Mouse (Mus musculus): ENCODE measurements at regions not wholly inside any gene's neighbourhood (a gene's known extent, or its start where the extent isn't known, plus 50 kb on each side); places are given as distances from the start of the nearest gene placed in this dataset.

- no peak for DNase-seq (ENCODE audit: low spot score in 2 of 2)
These were observed 270.0 kb upstream of the Nfe2l3 start for GRCm38 (mm10) chr6:51162208-51163082.

DNA sequence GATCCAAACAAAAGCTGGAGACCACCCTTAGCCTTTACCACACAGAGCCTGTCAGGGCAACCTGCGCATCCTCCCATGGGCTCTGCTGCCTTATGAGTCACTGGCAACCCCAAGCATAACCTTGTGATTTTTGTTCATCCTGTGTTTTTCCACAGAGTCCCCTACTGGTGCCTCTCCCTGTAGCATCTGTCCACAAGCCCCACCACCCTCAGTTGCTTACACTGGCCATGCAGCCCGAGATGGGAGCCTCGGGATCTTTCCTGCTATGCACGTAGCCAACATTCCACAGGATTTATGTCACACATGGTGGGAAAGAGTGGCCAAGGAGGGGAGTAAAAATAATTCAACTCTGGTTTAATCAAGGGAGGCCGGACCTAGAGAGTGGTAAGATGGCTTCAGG is 269.2 kb upstream of the Nfe2l3 start:
- DNase-seq (ENCODE audit: low spot score in 2 of 2), result no peak

GRCm38 (mm10) chr6:51163882-51164281 is 268.6 kb upstream of the Nfe2l3 start:
- DNase-seq (ENCODE audit: low spot score in 2 of 2), result no peak

- no peak for DNase-seq (ENCODE audit: low spot score in 2 of 2)
These were observed 265.4 kb upstream of the Nfe2l3 start for GRCm38 (mm10) chr6:51167028-51167427.

DNA sequence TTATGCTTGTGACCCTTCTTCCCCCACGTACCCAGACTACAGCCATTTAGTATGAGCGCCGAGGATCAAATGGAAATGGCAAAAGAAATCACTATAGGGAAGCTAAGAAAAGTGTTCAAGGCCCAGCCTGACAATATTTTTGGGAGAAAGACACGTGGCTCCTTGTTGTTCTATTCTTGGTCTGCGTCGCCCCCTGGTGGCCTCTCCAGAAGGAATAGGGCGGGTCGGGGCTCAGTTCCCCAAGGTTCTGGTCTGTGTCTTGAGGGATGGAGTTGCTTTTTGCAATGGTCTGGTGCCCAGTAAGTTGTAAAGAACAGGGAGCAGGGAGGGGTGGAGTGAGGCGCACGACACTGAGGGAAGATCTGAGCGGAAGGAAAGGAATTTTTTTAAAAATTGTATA is 264.4 kb upstream of the Nfe2l3 start:
- DNase-seq (ENCODE audit: low spot score in 2 of 2), result peak; percentile 44 to 75

DNA sequence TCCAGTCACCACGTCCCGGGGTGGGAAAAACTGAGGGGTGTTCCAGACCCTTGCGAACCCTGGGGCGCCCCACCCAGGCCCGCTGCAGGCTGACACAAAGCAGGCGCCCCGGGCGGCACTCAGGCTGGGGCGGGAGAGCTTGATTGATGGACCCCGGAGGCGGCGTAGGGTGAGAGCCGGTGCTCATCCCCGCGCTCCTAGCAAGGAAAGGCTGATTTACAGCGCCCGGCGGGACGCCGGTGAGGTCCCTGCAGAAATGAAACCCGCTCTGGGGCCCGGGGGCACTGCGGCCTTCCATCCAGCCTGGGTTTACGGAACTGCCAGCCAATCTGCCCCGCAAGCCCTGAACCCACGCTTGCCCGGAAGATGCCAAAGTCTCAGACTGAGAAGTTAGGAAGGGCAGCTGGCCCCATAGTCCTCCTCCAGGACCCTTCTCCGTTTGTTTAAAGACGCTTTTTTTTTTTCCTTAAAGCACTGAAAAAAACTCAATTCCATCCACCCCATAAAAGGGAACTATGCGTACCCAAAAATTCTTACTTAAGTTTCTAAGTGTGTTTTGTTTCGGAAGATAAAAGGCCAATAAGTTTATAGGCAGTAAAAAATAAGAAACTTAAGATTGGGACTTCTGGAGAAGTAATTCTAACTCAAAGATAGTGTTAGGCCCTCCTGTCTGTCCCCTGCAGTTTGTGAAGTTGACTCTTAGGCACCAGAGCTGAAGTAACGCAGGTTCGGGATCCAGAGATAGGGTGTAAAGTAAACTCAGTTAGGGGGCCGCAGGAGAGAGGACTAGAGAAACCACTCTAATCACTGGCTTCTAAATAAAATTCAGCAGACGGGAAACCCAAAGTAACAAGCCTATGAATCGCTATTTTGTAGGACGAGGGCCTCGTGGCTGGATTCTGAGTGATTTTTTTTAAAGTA is 263.4 kb upstream of the Nfe2l3 start:
- no peak for DNase-seq (ENCODE audit: low spot score in 2 of 2)

DNA sequence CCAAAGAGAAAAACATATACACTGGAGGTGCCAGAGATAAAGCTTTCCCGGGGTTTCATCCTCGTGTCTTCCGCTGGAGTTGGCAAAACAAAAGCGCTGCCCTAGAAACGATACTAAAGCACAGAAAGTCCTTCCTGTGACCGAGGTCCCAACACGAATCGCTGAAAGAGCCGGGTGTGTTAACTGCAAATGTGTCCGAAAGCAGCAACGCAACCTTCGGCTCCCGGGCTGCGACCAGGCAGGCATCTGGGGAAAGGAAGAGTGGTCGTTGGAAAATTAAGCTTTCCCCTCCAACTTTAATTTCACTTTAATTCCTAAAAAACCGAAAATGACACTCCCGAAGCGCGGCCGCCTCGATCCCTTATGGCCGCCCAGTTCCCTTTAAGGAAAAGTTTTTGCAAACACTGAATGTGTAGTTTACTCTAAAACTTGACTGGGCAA is 262.5 kb upstream of the Nfe2l3 start:
- DNase-seq (ENCODE audit: low spot score in 2 of 2), result no peak

DNA sequence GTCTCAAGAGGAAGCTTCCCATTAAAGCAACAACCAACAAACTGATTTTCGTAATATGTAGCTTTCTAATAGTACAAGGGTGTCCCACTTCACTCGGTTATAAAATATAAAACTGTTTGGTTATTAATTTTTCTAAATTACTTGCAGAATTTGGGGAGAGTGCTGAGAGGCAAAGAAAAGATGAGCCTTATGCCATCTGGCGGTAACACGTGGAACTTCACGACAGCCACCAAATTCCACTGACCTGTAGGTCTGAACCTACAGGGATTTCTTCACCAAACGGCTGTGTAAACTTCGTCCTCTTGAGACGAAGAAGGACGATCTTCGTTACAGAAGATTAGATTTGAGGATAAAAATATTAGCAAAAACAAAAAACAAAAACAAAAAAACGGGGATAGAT is 262.1 kb upstream of the Nfe2l3 start:
- no peak for DNase-seq (ENCODE audit: low spot score in 2 of 2)

- peak in 1 of 2 experiments; percentile 33 for DNase-seq (ENCODE audit: low spot score in 2 of 2)
These were observed 261.6 kb upstream of the Nfe2l3 start for GRCm38 (mm10) chr6:51170871-51171270.

DNA sequence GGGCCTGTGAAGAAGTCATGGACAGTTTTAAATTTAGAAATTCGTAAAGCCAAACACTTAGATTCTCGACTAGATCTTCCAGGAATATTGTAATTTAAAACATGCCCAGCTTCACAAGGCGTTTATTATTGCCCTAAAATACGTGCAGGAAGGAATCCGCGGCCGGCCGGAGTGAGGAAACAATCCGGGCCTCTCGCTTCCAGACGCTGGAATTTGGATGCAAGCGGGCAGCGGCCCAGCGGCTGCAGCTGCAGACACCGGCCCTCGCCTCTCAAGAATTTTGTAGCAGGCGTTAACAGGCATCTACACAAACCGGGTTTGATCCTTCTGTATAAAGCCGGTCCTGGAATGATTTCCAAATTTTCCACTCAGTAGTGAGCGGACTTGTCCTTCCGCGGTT is 260.7 kb upstream of the Nfe2l3 start:
- DNase-seq (ENCODE audit: low spot score in 2 of 2), result no peak

DNA sequence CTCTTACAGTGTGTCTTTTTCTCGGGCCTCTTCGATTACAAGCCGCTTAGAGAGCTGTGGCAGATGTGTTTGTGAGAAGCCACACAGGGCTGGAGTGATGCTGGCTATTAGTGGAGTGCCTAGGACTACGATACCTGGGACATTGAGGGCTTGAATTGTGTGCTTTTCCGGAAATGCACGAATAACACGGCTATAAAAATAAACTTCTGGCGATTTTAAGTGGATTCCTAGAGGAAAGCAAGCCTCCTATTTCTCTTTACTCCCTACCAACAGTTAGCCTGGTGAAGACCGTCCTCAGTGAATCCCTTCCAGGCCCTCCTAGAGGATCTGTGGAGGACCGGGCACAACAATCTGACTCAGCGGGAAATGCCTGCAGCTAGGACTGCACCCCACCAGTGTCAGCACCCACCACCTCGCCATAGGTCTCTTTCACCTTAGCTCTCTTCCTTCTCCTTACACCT is 260.1 kb upstream of the Nfe2l3 start:
- no peak for DNase-seq (ENCODE audit: low spot score in 2 of 2)

GRCm38 (mm10) chr6:51172856-51173619 is 259.4 kb upstream of the Nfe2l3 start:
- peak; percentile 52 to 60 for DNase-seq (ENCODE audit: low spot score in 2 of 2)

GRCm38 (mm10) chr6:51173620-51174442 is 258.6 kb upstream of the Nfe2l3 start:
- DNase-seq (ENCODE audit: low spot score in 2 of 2), result no peak

DNA sequence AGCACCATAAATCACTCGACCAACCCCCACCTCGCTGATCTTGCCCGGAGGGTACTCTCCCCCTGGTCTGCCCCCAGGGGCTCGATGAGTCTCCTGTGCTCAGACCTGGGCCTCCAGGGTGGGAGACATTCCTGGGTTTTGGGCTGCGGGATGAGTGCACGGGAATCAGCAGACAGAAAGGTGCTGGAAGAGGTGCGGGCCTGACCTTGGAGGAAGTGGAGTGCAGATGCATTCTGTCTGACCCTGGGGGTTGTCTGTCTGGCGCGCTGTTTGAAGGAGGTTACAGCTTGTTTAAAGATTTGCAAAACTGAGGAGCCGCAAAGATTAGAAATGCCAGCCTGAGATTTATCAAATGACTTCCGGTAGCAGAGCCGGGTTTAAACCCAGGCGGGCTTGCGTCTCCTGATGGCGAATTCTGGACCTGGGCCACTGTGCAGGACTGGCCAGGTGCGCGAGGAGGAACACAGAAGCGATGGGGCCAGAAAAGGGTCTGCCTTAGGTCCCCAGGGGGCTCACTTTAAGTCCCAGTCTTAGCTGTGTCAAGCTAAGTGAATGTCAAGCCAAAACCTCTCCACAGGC is 257.9 kb upstream of the Nfe2l3 start:
- no peak for DNase-seq (ENCODE audit: low spot score in 2 of 2)

DNA sequence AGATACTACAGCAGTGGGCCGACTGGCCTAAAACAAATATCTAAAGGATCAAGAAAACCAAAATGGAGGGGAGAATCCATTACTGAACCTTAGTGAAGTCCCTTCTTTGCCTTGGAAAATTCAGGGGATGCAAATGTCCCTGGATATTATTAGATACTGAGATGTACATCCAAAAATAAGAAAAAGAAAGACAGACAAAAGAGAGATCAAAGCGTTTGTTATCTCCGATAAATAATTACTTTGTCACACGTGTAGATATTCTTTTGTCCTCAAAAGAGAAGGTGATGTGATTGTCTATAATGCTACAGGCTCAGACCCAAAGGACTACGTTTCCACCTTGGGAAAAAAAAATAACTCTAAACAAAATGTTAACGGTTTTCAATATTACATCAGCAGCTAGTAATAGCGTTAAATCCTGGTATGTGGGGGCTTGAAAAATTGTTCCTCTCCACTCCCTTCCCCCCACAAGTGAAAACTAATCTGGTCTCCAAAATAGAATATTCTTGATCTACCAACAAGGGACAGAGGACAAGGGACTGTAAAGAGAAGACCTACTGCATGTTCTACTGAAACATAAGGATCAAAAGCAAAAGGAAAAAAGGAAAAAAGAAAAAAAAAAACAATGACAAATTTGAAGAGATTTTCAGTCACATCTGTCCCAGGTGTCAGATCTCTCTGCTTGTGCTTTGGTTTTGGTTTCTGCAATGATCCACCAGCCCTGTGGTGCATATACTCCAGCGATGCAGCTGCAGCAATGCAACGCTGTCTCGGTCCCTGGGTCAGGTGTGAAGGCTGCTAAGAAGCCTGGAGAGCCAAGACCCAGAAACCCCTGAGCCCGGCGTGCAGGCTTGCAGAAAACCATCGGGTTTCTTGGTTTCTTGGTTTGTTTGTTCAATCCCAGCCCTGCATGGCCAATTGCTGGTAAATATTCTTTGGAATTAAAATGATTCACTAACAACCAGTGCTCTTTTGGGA is 256.6 kb upstream of the Nfe2l3 start:
- DNase-seq (ENCODE audit: low spot score in 2 of 2), result no peak

DNA sequence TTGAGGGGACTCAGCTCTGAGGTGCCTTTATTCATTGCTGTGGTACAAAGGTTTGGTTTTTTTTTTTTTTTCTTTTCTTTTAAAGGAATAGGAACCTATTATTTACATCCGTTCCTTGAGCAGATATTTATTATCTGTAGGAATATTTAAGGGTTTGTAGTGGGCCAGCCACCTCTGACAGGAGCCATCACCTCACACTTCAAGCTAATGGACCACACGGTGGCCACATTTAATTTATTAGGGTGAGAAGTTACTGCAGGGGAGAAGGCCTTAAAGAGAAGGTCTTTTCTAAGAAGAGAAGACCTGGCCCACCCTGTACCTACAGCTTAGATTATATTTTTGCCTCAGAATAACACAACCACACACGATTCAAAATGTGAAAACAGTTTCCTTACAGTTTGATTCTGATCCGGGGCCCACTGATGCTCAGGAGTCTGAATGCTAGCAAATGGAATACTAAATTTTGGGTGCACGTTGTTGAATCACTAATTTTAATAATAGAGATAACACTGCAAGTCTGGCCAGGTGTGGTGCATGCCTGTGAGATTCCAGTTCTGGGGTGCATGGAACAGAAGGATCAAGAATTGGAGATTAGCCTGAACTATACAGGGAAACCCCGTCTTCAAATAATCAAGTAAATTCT is 255.6 kb upstream of the Nfe2l3 start:
- DNase-seq (ENCODE audit: low spot score in 2 of 2), result no peak

- no peak for DNase-seq (ENCODE audit: low spot score in 2 of 2)
These were observed 254.8 kb upstream of the Nfe2l3 start for GRCm38 (mm10) chr6:51177701-51178060.

- peak; percentile 48 to 69 for DNase-seq (ENCODE audit: low spot score in 2 of 2)
These were observed 254.2 kb upstream of the Nfe2l3 start for GRCm38 (mm10) chr6:51178061-51178791.

All from frontal cortex, postnatal 10 days (tissue).